Mouse (Mus musculus) thymus, postnatal 36 days (tissue): ENCODE results near the gene Orai1.
"Not testable (repeated sequence)": the region's sequence is repeated elsewhere in the genome, so short reads cannot be mapped to it uniquely, and the experiment has no call there.

Source experiments
- DNase-seq, 2 experiments: peaks; one replicate each; pipeline ENCODE4 v3.0.0; 2022; ENCODE audit warnings: mixed read lengths in 2 of 2

Gene Orai1

GRCm38 (mm10) chr5:123035089-123035488 lies 20.2 kb downstream of the Orai1 start:
- DNase-seq = no peak

GRCm38 (mm10) chr5:123035564-123035963 lies 20.7 kb downstream of the Orai1 start:
- DNase-seq = no peak

GRCm38 (mm10) chr5:123038115-123038514 lies 23.2 kb downstream of the Orai1 start:
- DNase-seq = no peak

- peak; percentile 89 to 93 for DNase-seq
Measured at GRCm38 (mm10) chr5:123039120-123039752, 24.4 kb downstream of the Orai1 start.

- DNase-seq = peak in 1 of 2 experiments; percentile 48
Measured at GRCm38 (mm10) chr5:123040796-123041195, 25.9 kb downstream of the Orai1 start.

GRCm38 (mm10) chr5:123043856-123044255 lies 29.0 kb downstream of the Orai1 start:
- DNase-seq = peak; percentile 36 to 40

- peak; percentile 42 to 48 for DNase-seq
Measured at GRCm38 (mm10) chr5:123045561-123046295, 30.9 kb downstream of the Orai1 start.

- DNase-seq = no peak
Measured at GRCm38 (mm10) chr5:123046916-123047315, 32.0 kb downstream of the Orai1 start, which contains the start of gene Morn3. Gene Morn3 (minus strand): TSS chr5:123047016.

GRCm38 (mm10) chr5:123049271-123049670 lies 34.4 kb downstream of the Orai1 start:
- DNase-seq = peak; percentile 52 to 66

- DNase-seq = no peak
Measured at GRCm38 (mm10) chr5:123050918-123051317, 36.0 kb downstream of the Orai1 start.

- no peak for DNase-seq
Measured at GRCm38 (mm10) chr5:123051736-123052135, 36.9 kb downstream of the Orai1 start.

GRCm38 (mm10) chr5:123057366-123058250 lies 42.7 kb downstream of the Orai1 start:
- peak; percentile 99 to 100 for DNase-seq

- DNase-seq = peak; percentile 37 to 52
Measured at GRCm38 (mm10) chr5:123058251-123059102, 43.6 kb downstream of the Orai1 start.

- peak; percentile 60 to 62 for DNase-seq
Measured at GRCm38 (mm10) chr5:123059757-123060520, 45.1 kb downstream of the Orai1 start.

GRCm38 (mm10) chr5:123060706-123061401 lies 46.0 kb downstream of the Orai1 start:
- no peak for DNase-seq

- DNase-seq = not testable (repeated sequence)
Measured at GRCm38 (mm10) chr5:123061402-123061749, 46.5 kb downstream of the Orai1 start.

GRCm38 (mm10) chr5:123063141-123063540 lies 48.3 kb downstream of the Orai1 start:
- no peak for DNase-seq

- peak; percentile 42 to 43 for DNase-seq
Measured at GRCm38 (mm10) chr5:123064207-123064606, 49.3 kb downstream of the Orai1 start.

- DNase-seq = peak in 1 of 2 experiments; percentile 28
Measured at GRCm38 (mm10) chr5:123067395-123067995, 52.6 kb downstream of the Orai1 start.

GRCm38 (mm10) chr5:123068115-123068514 lies 53.2 kb downstream of the Orai1 start, which contains the start of gene Tmem120b:
Gene Tmem120b (plus strand): TSS chr5:123068415.
- peak in 1 of 2 experiments; percentile 24 for DNase-seq
